Mouse (Mus musculus): ENCODE data around the gene Tas2r135. TPM values are rescaled to one million over a fixed set of nuclear protein-coding genes. Genes with fewer than 3 reads are reported as not detected.

Gene Tas2r135
- polyA plus RNA-seq, 1 experiment from 2014 or later = not detected

DNA sequence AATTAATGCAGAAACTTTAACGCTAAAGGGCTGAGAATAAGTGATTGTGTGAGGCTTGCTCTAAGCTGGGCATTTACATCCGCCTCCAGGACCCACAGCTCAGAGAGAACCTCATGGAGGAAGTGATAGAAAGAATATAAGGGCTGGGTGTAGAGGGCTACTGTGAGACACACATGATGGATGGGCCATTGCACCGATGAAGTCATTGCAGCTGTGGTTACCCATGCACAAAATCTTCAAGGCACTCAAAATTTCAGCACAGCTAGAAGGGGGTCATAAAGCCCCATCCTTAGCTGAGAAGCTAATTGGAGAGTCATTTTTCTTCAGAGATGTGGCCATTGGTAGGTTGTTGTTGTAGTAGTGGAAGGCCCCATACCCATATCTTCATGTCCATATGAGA is 6.9 kb upstream of the Tas2r135 start:
- 91% methylated on average over 3 of the region's 3 CpGs for WGBS
- ATAC-seq (replicated peaks) = no peak
- H3K36me3 ChIP-seq (replicated peaks) = no peaks in the 10 kb centered on the region
- H3K4me1 ChIP-seq = no peaks in the 10 kb centered on the region
- no peaks in the 10 kb centered on the region for H3K27me3 ChIP-seq (replicated peaks)
- no peak overlapping the region for H3K27ac ChIP-seq
- no peak overlapping the region for H3K4me3 ChIP-seq
- no peaks in the 10 kb centered on the region for H3K9me3 ChIP-seq
- no peak overlapping the region for H3K9ac ChIP-seq
- H3K4me2 ChIP-seq = no peak overlapping the region

- H3K27me3 ChIP-seq (replicated peaks) = no peaks in the 10 kb centered on the region
- no peak overlapping the region for H3K27ac ChIP-seq
- no peaks in the 10 kb centered on the region for H3K4me1 ChIP-seq
- H3K9me3 ChIP-seq = no peaks in the 10 kb centered on the region
- H3K4me2 ChIP-seq = no peak overlapping the region
- H3K36me3 ChIP-seq (replicated peaks) = no peaks in the 10 kb centered on the region
- ATAC-seq (replicated peaks) = no peak
- no peak overlapping the region for H3K9ac ChIP-seq
- WGBS = 100% methylated on average over 1 of the region's 1 CpGs
- H3K4me3 ChIP-seq = no peak overlapping the region
Measured at GRCm38 (mm10) chr6:42398998-42399397, 6.2 kb upstream of the Tas2r135 start.

- Histone ChIP-seq H3K9me3 (no peaks in the 10 kb centered on the region), H3K27me3 (replicated peaks) (no peaks in the 10 kb centered on the region), H3K36me3 (replicated peaks) (no peaks in the 10 kb centered on the region), H3K4me3 (no peak within 1 kb of the TSS), H3K4me2 (no peak within 1 kb of the TSS), H3K9ac (no peak within 1 kb of the TSS), H3K27ac (no peak within 1 kb of the TSS), H3K4me1 (no peaks in the 10 kb centered on the region)
- ATAC-seq (replicated peaks) = no peak
- 81% methylated on average over 1 of the region's 1 CpGs for WGBS
Measured at GRCm38 (mm10) chr6:42399938-42400337, 5.3 kb upstream of the Tas2r135 start, which contains the start of gene Tas2r143. Gene Tas2r143 (plus strand): TSS chr6:42400238.

DNA sequence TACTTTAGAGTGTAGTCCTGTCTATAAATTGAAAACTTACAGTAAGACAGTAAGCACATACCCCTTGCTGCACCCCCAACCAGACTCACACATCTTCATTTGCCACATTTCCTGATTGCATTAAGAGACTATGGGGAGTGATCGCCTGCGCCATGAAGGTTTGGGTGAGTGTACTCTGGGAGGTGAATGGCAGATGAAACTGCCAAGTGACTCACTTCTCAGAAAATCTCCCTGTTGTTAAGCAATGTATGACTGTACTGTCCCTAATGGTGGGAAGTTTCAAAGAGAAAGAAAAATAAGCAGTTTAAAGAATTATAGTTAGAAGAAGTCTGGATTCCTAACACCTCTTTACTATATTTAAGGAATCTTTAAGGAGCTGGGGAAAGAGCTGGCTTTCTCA is 14.2 kb downstream of the Tas2r135 start:
- Histone ChIP-seq H3K4me2 (no peak overlapping the region), H3K27me3 (replicated peaks) (no peaks in the 10 kb centered on the region), H3K27ac (no peak overlapping the region), H3K4me1 (no peaks in the 10 kb centered on the region), H3K36me3 (replicated peaks) (no peaks in the 10 kb centered on the region), H3K4me3 (no peak overlapping the region), H3K9me3 (no peaks in the 10 kb centered on the region), H3K9ac (no peak overlapping the region)
- 91% methylated on average over 2 of the region's 2 CpGs for WGBS
- no peak for ATAC-seq (replicated peaks)

DNA sequence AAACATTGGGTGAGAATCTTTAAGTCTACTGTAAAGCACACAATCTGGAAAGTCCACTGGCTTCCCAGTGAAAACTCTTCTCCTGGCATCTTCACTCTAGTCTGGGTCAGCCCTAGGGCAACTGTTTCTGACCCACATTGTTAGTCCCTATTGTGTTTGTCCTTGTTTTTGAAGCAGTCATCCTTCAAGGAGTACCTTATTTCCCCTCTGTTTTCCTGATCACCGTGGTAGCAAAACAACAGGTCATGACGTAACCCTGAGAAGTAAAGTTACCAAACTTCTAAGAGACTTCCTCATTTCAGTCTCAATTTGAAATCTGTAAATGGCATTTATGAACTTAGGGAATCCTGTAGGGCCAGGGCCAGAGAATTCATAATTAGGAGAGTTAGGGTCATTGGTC is 16.2 kb downstream of the Tas2r135 start:
- no peaks in the 10 kb centered on the region for H3K27me3 ChIP-seq (replicated peaks)
- no peak overlapping the region for H3K4me2 ChIP-seq
- H3K27ac ChIP-seq = no peak overlapping the region
- no peak for ATAC-seq (replicated peaks)
- H3K9ac ChIP-seq = no peak overlapping the region
- no peaks in the 10 kb centered on the region for H3K9me3 ChIP-seq
- no peaks in the 10 kb centered on the region for H3K4me1 ChIP-seq
- no peak overlapping the region for H3K4me3 ChIP-seq
- no peaks in the 10 kb centered on the region for H3K36me3 ChIP-seq (replicated peaks)
- 79% methylated on average over 2 of the region's 2 CpGs for WGBS

DNA sequence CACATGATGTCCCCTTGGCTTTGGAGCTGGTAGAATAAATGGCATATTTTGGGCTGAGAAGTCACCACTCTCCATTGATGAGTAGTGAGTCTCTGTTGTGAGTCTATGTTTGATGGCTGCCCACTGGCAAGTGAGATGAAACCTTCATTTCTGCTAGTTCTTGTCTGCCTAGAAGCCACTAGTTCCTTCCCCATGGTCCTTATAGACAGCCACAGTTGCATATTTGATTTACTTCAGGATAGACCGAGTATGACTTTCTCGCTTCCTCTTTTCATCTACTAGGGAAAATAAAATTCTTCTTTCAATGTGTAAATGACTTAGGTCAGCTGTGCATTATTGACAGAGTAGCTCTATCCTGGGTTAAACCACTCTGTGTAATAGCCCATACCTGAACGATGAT is 19.2 kb downstream of the Tas2r135 start:
- H3K9ac ChIP-seq = no peak overlapping the region

DNA sequence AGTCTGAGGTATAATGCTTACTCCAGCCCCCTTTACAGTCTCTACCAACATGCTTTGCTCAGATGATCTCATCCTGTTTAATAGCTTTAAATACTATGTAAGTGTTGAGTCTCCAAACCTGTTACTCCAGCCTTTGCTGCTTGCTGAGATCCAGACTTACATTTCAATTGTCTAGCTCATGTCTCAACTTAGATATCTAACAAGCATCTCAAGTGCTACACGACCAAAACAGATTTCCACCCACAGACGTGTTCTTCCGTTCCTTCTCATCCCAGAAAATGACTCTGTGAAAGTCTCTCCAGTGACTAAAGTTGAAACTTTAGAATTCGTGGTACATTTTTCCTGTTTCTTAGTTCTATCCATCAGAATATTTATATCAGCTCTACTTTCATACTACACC is 21.1 kb downstream of the Tas2r135 start:
- Histone ChIP-seq H3K4me2 (no peak overlapping the region), H3K9ac (no peak overlapping the region), H3K27me3 (replicated peaks) (no peaks in the 10 kb centered on the region), H3K27ac (no peak overlapping the region), H3K4me3 (no peak overlapping the region), H3K9me3 (no peaks in the 10 kb centered on the region), H3K36me3 (replicated peaks) (no peaks in the 10 kb centered on the region), H3K4me1 (no peaks in the 10 kb centered on the region)
- WGBS = 86% methylated on average over 4 of the region's 4 CpGs
- ATAC-seq (replicated peaks) = no peak

More for the DNA sequence above, 19.2 kb downstream of the Tas2r135 start:
- WGBS = 96% methylated on average over 3 of the region's 3 CpGs
- Histone ChIP-seq H3K4me2 (no peak overlapping the region), H3K36me3 (replicated peaks) (no peaks in the 10 kb centered on the region), H3K4me1 (no peaks in the 10 kb centered on the region), H3K27ac (no peak overlapping the region), H3K9me3 (no peaks in the 10 kb centered on the region), H3K4me3 (no peak overlapping the region), H3K27me3 (replicated peaks) (no peaks in the 10 kb centered on the region)
- no peak for ATAC-seq (replicated peaks)

DNA sequence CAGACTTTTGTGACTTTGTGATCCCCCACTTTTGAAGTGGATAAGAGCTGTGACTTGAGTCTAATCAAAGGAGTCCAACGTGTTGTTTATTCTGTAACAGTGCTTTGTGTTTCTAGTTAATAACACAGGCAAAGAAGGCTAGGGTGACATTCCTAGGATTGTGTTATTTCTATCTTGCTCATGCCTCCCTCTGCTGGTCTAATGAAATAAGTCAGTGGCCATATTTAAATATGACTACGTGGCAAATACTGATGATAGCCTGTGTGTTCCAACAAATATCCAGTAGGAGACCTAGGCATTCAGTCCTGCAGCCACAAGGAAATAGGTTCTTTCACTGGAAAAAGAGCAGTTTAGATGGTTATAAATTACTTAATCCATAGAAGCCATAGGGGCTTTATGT is 28.3 kb downstream of the Tas2r135 start:
- 71% methylated on average over 2 of the region's 2 CpGs for WGBS
- Histone ChIP-seq H3K4me1 (no peaks in the 10 kb centered on the region), H3K4me2 (no peak overlapping the region), H3K9ac (no peak overlapping the region), H3K27ac (no peak overlapping the region), H3K4me3 (no peak overlapping the region), H3K27me3 (replicated peaks) (no peaks in the 10 kb centered on the region), H3K36me3 (replicated peaks) (no peaks in the 10 kb centered on the region), H3K9me3 (no peaks in the 10 kb centered on the region)
- ATAC-seq (replicated peaks) = no peak

GRCm38 (mm10) chr6:42434446-42434845 is 29.2 kb downstream of the Tas2r135 start, which contains the start of gene Tas2r126:
Gene Tas2r126 (plus strand): TSS chr6:42434535.
- H3K9me3 ChIP-seq = no peaks in the 10 kb centered on the region
- no peak within 1 kb of the TSS for H3K4me2 ChIP-seq
- WGBS = 83% methylated on average over 6 of the region's 6 CpGs
- no peak within 1 kb of the TSS for H3K27ac ChIP-seq
- no peaks in the 10 kb centered on the region for H3K4me1 ChIP-seq
- no peaks in the 10 kb centered on the region for H3K27me3 ChIP-seq (replicated peaks)
- H3K36me3 ChIP-seq (replicated peaks) = no peaks in the 10 kb centered on the region
- no peak within 1 kb of the TSS for H3K4me3 ChIP-seq
- no peak for ATAC-seq (replicated peaks)
- H3K9ac ChIP-seq = no peak within 1 kb of the TSS

DNA sequence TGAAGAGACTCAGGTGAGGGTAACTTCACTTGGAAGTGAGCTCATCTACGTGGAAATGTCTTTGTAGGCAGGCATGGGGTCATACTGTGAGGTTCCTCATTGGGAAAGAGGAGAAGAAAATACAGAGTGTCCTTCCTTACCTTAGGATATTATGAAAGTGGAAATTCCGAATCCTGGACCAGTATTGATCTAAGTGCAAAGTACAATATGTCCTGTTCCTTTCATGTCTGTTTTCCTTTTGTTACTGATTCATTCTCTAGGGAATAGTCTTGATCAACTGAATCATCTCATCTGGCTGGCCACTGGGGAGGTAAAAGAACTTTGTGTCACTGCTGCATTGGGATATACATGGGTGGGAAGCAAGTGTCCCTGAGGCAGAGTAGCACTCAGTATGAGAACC is 30.3 kb downstream of the Tas2r135 start:
- H3K4me2 ChIP-seq = no peak overlapping the region
- H3K4me1 ChIP-seq = no peaks in the 10 kb centered on the region
- H3K27me3 ChIP-seq (replicated peaks) = no peaks in the 10 kb centered on the region
- H3K36me3 ChIP-seq (replicated peaks) = no peaks in the 10 kb centered on the region
- H3K9ac ChIP-seq = no peak overlapping the region
- H3K27ac ChIP-seq = no peak overlapping the region
- no peaks in the 10 kb centered on the region for H3K9me3 ChIP-seq
- H3K4me3 ChIP-seq = no peak overlapping the region
- 70% methylated on average over 2 of the region's 2 CpGs for WGBS
- ATAC-seq (replicated peaks) = no peak

DNA sequence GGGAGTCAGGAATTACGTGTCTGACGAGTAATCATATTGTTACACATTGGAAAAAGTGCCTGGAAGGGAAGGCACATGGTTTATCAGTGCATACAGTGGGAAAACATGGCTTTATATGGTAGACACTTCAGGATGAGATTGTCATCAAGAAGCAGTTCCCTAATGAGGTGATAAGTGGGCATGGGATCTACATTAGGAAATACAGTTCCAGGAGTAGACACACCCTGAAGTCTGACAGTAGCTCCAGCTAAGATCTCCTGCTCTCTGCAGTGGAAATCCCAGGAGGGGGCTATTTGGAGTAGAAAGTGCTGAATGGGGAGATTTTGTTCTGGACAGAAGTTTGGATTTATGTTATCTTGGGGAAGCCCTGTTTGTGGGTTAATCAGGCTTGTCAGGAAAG is 36.2 kb downstream of the Tas2r135 start:
- Histone ChIP-seq H3K9me3 (no peaks in the 10 kb centered on the region), H3K27me3 (replicated peaks) (no peaks in the 10 kb centered on the region), H3K4me1 (no peaks in the 10 kb centered on the region), H3K4me2 (no peak overlapping the region), H3K36me3 (replicated peaks) (no peaks in the 10 kb centered on the region), H3K27ac (no peak overlapping the region), H3K9ac (no peak overlapping the region), H3K4me3 (no peak overlapping the region)
- no peak for ATAC-seq (replicated peaks)
- WGBS = 67% methylated on average over 2 of the region's 2 CpGs

DNA sequence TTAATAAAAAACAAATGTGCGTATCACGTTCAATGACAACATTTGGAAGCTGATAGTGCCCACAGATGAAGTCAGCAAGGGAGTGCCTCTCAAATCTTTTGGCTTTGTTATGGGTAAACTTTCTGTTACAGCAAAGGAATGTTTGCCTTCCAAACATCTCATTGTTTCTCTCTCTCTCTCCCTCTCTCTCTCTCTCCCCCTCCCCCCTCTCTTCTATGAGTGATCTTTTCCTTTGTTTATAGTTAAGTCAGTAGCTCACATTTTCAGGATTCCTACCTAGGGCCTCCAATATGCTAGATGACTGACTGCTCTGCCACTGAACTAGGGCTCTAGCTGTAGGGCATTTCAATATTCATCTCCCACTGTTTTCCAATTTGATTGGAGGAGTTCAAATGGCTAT is 39.3 kb downstream of the Tas2r135 start:
- no peak overlapping the region for H3K9ac ChIP-seq
- H3K4me1 ChIP-seq = no peaks in the 10 kb centered on the region

DNA sequence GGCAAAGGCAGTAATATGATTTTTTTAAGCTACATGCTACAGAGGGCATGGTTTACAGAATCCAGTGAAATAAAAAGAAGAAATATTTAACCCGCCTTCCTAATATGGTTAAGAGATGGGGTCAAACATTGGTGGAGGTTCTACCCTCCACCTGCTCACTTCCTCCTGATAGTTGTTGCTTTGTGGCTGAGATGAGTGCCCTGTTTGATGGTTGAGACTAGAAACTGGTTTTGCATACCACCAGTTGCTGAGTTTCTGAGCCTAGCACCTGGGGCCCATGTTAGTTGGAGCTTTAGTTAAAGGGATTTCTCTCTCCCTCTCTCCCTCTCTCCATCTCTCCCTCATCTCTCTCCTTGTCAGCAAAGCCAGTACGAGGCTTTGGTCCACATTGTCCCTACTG is 42.1 kb downstream of the Tas2r135 start:
- no peak for ATAC-seq (replicated peaks)
- Histone ChIP-seq H3K9ac (no peak overlapping the region), H3K9me3 (no peaks in the 10 kb centered on the region), H3K4me2 (no peak overlapping the region), H3K4me1 (no peaks in the 10 kb centered on the region), H3K36me3 (replicated peaks) (no peaks in the 10 kb centered on the region), H3K4me3 (no peak overlapping the region), H3K27me3 (replicated peaks) (no peaks in the 10 kb centered on the region), H3K27ac (no peak overlapping the region)
- WGBS = 71% methylated on average over 2 of the region's 2 CpGs

More for the DNA sequence above, 39.3 kb downstream of the Tas2r135 start:
- Histone ChIP-seq H3K36me3 (replicated peaks) (no peaks in the 10 kb centered on the region), H3K27ac (no peak overlapping the region), H3K27me3 (replicated peaks) (no peaks in the 10 kb centered on the region), H3K4me3 (no peak overlapping the region), H3K9me3 (no peaks in the 10 kb centered on the region), H3K4me2 (no peak overlapping the region)
- WGBS = 91% methylated on average over 2 of the region's 2 CpGs
- no peak for ATAC-seq (replicated peaks)

All from midbrain, embryonic 15.5 days (tissue).